Mouse (Mus musculus): ENCODE measurements around the gene Hnrnpa3.
"Not testable (repeated sequence)": the region's sequence is repeated elsewhere in the genome, so short reads cannot be mapped to it uniquely, and the experiment has no call there.

The Hnrnpa3 gene

DNA sequence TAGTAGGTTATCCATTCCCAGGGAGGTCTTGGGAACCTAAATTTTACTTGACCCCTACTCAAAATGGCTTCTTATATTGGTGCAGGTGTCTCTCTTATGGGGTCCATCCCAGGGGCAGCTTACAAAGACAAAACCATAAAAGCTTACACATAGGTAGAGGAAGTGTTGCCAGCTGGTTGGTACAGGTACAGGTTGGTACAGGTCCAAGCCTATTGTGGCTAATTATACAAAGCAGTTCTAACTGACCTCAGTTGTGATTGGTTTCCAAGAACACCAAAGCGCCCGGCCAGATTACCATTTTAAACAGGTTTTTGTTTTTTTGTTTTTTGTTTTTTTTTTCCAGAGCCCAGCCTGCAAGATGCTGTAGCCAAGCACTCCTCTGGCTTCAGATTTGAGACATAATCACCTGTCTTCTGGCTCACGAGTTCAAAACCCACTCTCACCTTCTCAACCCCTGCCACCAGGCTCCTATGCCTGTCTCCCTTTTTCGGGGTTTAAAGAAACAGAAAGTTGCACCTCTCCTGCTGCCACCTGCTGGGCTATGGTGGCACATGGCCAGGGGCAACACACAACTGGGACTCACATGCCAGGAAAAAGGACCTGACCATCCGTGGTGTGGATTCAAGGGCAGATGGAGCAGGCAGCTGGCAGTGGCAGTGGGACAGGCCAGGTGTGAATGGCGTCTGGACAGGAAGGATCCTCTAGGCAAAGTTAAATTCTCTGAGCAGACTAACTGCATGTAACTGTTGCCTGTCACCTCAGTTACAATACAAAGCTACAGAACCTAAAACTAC is 22.6 kb upstream of the Hnrnpa3 start:
- ATAC-seq (ENCODE audit: insufficient number of reproducible peaks, low FRiP score, low TSS enrichment), result no peak

DNA sequence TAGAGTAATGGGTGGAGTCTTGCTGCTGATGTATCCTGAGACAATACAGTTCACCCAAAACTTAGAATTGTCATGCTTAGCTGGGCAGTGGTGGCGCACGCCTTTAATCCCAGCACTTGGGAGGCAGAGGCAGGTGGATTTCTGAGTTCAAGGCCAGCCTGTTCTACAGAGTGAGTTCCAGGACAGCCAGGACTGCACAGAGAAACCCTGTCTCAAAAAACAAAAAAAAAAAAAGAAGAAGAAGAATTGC is 22.1 kb upstream of the Hnrnpa3 start:
- not testable (repeated sequence) for ATAC-seq (ENCODE audit: insufficient number of reproducible peaks, low FRiP score, low TSS enrichment)

DNA sequence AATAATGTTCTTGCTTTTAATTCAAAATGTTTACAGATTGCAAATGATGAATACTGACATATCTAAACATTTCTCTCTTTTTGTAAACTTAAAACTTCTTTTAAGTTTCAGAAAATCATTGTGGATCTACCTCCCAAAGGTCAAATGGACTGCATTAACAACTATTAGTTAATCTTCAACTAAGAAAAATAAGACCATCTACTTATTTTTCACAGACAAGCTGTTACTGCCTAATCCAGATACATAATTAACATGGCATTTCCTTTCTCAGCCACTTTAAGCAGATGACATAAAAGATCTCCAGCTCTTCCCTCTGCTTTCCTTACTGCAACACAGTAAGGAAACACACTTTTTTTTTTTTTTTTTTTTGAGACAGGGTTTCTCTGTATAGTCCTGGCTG is 21.7 kb upstream of the Hnrnpa3 start:
- no peak for ATAC-seq (ENCODE audit: insufficient number of reproducible peaks, low FRiP score, low TSS enrichment)

DNA sequence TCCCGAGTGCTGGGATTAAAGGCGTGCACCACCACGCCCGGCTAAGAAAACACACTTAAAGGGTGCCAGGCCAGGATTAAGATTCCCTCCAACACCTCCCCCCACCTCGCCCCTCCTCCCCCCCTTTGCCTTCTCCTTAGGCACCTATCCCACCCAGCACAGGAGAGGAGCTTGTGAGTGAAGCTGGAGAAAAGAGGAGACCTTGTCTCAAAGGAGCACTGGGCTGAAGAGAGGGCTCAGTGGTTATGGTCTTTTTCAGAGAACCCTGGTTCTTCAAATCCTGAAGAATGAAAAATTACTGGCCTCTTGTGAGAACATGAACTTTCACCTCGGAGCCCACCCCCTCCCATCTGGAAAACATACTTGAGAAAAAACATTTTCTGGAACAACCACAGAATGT is 21.2 kb upstream of the Hnrnpa3 start:
- ATAC-seq (ENCODE audit: insufficient number of reproducible peaks, low FRiP score, low TSS enrichment), result not testable (repeated sequence)

DNA sequence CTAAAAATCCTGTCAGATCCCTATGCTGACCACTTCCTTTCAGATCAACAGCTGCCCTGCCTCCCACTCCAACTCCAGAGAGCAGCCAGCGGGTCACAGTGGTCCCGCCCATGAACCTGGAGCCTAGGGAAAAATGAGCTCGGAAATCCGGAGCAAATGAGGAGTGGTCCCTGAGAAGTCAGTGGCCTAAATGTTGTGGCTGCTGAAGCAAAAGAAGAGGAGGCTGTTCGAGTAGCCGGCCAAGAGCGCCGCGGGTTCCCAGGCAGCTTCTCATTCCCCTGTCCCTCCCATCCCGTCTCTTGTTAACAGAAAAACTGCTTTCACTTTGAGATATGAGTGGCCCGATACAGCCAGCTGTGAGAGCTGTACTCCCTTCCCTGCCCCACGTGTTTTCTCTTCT is 19.5 kb upstream of the Hnrnpa3 start:
- ATAC-seq (ENCODE audit: insufficient number of reproducible peaks, low FRiP score, low TSS enrichment), result not testable (repeated sequence)

DNA sequence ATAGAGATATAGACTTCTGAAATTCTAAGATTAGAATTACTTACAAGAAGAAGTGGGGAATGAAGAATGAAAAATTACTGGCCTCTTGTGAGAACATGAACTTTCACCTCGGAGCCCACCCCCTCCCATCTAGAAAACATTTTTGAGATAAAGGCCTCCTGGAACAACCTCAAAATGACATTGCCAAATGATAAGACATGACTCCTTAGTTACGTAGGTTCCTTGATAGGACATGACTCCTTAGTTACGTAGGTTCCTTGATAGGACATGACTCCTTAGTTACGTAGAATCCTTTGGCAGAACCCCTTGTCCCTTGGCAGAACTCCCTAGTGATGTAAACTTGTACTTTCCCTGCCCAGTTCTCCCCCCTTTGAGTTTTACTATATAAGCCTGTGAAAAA is 16.7 kb upstream of the Hnrnpa3 start:
- not testable (repeated sequence) for ATAC-seq (ENCODE audit: insufficient number of reproducible peaks, low FRiP score, low TSS enrichment)

DNA sequence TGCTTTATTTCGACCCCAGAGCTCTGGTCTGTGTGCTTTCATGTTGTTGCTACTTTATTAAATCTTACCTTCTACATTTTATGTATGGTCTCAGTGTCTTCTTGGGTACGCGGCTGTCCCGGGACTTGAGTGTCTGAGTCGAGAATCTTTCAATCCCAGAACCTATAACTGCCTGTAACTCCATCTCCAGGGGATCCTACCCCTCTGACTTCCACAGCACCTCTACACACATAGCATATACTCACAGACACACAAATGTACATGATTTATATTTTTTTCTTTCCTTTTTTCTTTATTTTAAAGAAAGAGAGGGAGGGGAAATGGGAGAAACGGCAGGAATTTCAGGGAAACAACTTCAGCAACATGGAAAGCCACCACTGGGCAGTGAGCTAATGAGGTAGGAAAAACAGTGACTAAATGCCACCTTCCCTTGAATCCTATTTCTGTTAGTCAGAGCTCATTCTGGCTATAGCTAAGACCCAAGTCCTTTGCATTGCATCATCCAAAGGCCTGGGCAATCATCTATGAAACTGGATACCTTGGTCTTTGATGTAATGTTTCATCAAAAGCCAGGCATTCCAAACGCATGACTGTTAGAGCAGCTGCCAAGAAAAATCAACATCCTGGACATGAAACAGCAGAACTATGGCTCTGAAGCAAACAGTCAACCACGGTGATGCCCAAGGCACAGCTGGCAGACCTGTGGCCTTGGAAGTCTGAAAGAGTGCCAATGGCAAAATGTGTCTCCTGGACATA is 16.1 kb upstream of the Hnrnpa3 start:
- ATAC-seq (ENCODE audit: insufficient number of reproducible peaks, low FRiP score, low TSS enrichment), result no peak

DNA sequence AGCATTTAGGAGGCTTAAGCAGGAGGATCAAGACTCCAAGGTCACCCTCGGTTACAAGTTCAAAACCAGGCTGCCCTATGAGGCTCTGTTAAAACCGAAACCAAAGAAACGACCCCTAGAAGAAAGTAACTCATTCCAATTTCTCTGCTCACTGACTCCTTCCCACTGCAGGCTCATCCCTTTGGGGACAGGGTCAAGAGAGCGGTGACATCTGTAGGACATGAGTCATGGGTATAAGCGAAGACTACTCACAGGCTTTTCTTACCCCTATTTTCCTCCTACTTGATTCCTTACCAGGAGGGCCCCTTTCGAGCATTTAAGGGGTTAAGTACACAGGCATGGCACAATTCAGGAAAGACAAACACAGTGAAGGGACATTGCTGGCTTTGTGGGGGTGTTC is 15.1 kb upstream of the Hnrnpa3 start:
- no peak for ATAC-seq (ENCODE audit: insufficient number of reproducible peaks, low FRiP score, low TSS enrichment)

DNA sequence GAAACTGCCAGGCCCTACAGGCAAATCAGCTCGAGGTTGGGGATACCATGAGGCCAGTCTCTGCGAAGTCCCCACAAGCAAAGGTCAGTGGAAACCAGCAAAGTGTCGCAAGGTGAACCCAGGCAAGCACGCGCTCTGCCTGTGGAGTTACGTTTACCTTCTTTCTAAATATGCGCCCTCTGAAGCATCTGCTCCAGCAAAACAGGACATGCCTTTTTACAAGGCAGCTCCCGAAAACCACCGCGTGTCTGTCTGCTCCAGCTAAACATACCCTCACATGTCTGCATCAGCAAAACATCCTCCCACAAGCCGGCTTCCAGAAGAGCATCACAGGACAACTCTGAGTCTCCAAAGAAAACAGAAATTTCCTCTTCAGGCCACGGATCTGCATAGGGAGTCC is 13.8 kb upstream of the Hnrnpa3 start:
- ATAC-seq (ENCODE audit: insufficient number of reproducible peaks, low FRiP score, low TSS enrichment), result no peak

DNA sequence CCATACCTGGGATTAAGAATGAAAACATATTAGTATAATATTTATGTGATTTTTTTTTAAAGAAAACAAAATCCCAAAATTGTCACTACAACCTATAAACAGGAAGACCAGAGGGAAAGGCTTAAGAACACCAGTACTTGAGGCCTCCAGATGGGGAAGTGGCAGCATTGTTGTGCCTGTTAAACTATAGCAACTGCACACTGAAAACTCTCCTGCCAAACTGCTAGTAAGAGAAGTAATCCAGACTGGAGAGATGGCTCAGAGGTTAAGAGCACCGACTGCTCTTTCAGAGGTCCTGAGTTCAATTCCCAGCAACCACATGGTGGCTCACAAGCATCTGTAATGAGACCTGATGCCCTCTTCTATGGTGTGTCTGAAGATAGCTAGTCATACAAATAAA is 8.6 kb upstream of the Hnrnpa3 start:
- ATAC-seq (ENCODE audit: insufficient number of reproducible peaks, low FRiP score, low TSS enrichment), result no peak

DNA sequence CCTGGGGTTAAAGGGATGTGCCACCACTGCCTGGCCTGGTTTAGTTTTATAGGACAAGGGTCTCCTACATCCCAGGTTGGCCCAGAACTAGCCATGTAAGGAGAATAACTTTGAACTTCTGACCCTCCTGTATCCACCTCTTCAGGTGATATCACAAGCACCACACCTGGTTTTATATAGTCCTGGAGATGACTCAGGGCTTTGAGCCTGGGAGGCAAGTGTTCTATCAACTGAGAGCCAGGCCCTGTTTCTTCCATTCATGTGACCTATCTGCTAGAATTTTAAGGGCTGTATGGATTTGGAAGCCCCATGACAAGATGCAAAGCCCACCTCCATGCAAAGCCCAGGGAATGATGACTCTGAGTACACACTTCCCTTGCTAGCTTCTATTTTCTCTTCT is 5.9 kb upstream of the Hnrnpa3 start:
- no peak for ATAC-seq (ENCODE audit: insufficient number of reproducible peaks, low FRiP score, low TSS enrichment)

DNA sequence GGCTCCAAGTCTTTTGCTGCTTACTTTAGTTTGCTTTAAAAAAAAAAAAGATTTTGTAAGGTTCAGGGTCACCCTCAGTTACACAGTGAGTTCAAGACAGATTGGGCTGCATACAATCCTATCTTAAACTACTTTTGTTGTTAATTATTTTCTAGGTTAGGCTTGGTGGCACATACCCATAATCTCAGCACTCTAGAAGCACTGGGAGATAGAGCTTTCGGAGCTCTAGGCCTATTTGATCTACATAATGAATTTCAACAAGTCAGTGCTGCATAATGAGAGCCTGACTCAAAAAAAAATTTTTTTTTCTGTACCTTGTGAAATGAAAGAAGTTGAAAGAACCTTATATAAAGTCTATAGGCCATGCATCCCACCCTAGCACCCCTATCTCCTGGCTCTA is 4.4 kb upstream of the Hnrnpa3 start:
- no peak for ATAC-seq (ENCODE audit: insufficient number of reproducible peaks, low FRiP score, low TSS enrichment)

DNA sequence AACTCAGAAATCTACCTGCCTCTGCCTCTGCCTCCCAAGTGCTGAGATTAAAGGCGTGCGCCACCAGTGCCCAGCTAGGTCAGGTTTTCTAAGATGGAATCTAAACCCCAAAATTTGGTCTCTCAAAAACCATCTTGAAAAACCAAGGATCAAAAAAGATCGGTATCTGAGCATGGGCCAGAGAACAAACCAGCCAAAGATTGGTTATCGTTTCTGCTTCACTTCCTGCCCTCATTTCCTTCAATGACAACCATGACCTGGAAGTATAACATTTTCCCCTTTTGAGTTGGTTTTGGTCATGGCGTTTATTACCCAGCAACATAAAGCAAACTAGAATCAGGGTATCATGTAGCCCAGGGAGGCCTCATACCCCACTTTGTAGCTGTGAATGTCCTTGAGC is 2.1 kb upstream of the Hnrnpa3 start:
- no peak for ATAC-seq (ENCODE audit: insufficient number of reproducible peaks, low FRiP score, low TSS enrichment)

DNA sequence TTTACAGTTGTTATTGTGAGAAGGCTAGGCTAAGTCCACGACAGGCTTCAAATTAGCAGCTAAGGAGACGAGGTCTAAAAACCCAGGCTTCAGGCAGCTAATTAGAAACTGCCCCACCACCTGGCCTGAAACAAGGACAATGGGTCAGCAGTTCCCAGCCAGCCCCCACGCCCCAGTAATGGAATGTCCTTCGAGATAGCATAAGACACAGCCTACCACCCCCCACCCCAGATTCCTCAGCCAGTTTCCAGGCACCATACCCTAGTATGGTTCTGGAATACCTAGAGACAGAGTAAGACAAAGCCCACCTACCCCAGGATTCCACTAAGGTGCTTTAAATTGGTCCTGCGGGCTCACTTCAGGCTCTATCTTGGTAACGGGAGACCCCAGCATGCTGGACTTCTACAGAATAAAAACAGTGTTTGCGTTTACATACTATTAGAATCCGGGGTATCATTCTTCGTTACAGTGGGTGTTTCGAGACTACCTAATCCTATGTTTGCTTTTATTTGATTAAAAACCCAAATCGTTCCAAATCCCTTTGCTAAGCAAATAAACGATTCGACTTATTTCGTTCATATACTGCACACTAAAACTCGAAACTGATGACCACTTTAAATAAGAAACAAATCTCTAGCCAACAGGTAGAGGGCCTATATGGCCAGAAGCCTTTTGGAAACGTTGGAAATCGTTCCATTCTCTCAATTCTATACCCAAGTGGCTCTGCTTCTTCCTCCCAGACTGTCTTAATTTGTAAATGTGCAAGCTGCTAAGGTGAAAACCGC is 962 bp upstream of the Hnrnpa3 start:
- 0 out of 2 replicates have a peak, but pooled peaks have one; percentile 1 for ATAC-seq (ENCODE audit: insufficient number of reproducible peaks, low FRiP score, low TSS enrichment)

DNA sequence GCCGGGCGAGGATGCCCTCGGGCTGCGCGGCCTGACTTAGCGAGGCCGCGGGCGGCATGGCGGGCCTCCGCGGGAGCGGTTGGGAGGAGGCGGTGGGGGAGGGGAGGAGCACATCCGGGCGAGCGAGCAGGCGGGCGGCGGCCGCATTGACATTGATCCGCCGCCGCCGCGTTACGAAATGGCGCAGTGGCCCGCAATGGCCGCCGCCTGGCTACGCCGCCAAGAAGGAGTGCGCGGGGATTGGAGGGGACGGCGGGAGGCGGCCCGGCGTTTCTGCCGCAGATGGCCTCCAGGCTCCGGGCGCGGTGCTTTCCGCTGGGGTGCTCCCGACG is 534 bp downstream of the Hnrnpa3 start:
- peak; percentile 74 for ATAC-seq (ENCODE audit: insufficient number of reproducible peaks, low FRiP score, low TSS enrichment)

DNA sequence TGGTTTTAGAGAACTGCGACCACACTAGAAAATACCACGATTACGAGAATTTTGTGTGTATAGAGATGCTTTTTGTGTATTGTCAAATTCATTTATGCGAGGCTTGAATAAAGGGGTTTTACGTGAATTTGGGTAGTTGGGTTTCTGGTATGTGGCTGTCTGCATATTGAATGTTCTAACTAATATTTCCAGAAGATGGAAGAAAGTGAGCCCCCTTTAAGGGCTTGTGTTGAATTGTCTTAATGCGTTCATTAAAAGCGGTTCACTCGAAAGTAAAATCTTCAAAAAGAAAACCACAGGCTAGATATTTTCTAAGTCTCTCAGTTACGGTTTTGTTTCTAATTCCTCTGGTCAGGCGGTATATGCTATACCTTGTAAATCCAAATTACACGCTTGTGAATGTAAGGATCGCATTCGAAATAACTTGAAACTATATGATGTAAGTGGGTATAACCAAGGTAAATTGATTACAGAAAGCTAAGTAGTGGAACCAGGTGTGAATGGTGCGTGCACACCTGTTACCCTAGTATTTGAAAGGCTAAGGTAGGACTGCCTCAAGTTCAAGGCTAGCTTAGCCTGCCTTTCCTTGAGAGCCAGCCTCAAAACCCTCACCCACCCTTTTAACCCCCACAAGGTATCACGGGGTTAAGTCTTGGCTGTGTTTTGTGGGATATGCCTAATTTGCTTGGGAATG is 1.3 kb downstream of the Hnrnpa3 start:
- ATAC-seq (ENCODE audit: insufficient number of reproducible peaks, low FRiP score, low TSS enrichment), result no peak

DNA sequence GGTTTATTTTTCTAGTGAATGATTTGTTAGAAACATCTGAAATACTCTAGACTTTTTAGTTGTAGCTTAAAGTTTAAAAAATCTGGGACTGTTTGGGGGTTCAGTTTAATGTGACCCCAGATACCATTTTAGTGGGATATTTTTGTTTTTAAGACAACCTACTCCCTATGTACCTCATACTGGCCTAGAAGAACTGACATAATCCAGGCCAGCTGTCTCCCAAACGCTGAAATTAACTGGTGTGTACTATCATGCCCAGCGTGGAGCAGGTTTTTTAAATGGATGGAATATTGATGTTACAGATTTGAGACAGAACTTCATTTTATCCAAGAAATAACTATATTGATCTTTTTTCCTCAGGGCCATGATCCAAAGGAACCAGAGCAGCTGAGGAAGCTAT is 2.0 kb downstream of the Hnrnpa3 start:
- no peak for ATAC-seq (ENCODE audit: insufficient number of reproducible peaks, low FRiP score, low TSS enrichment)

DNA sequence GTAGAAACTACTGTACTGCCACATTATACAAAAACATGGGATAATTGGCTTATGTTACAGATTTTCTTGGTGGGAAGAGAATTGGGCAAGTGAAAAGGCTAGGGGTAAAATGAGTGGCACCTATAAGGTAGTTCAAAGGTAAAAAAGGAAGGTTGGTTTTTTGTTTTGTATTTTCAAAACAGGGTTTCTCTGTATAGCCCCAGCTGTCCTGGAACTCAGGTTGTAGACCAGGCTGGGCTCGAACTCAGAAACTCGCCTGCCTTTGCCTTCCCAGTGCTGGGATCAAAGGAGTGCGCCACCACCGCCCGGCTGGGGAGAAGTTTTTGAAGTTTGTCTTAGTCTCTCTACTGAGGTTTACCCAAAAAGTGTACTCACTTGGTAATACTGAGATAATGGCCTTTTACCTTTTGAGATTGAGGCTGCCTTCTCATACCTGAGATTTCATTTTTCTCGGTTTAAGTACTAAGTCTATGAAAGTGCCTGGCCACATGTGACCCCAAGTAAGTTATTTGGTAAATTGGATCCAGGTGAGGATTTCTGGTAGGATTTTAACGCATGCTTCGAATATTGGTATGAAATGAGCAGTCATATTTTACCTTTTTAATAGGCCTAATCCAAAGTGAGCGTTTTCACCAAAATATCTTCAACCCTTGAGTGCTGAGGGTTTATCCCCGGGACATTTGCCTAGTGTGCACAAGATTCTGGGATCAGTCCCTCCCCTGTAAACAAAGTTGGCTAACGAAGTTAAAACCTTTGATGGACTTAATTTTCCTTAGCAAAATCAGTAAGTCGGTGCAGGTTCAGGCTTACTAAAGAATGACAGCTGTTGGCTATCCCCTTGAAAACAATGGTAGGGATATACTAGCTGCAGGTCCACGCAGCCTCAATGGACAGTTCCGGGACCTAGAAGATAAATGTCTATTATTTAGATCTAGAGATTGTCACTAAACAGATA is 10.7 kb downstream of the Hnrnpa3 start:
- ATAC-seq (ENCODE audit: insufficient number of reproducible peaks, low FRiP score, low TSS enrichment), result no peak

DNA sequence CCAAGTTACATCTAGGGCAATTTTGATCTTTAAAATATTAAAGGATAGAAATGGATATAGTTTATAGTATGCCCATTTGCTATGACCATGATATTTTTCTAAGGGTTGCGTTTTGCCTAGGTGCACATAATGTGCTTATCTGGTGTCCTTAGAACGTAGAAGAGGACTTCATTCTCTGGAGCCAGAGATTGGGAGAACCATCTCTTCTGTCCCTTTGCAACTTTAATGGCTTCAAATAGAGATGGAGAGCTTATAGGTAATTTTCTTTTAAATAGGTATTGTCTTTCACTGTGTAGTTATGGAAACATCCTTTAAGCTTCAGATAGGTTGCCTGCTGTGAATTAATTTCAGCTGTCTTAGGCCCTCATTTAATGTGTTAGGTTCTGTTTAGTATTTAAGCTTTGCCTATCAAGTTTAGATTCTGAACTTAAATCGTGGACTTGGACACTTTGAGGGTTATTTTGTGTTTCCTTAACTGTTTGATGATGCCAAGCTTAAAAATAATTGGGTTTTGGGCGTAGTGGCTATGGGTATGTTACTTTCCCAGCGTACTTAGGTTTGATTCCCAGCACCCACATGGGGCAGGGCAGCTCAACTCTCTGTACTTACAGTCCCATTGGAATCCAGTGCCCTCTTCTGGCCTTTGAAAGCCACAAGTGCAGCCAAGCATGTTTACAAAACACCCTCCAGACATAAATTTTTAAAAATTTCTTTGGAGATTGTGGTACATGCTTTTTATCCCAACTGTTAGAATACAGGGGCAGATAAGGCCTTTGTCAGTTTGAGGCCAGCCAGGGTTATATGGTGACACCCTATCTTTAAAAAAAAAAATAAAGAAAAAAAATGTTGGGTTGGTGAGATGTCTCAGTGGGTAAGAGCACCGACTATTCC is 11.6 kb downstream of the Hnrnpa3 start:
- ATAC-seq (ENCODE audit: insufficient number of reproducible peaks, low FRiP score, low TSS enrichment), result no peak

Measured in cerebellum, adult (tissue).